ENCODE assay signal across 8 mouse cellular contexts in the genomic region with DNA sequence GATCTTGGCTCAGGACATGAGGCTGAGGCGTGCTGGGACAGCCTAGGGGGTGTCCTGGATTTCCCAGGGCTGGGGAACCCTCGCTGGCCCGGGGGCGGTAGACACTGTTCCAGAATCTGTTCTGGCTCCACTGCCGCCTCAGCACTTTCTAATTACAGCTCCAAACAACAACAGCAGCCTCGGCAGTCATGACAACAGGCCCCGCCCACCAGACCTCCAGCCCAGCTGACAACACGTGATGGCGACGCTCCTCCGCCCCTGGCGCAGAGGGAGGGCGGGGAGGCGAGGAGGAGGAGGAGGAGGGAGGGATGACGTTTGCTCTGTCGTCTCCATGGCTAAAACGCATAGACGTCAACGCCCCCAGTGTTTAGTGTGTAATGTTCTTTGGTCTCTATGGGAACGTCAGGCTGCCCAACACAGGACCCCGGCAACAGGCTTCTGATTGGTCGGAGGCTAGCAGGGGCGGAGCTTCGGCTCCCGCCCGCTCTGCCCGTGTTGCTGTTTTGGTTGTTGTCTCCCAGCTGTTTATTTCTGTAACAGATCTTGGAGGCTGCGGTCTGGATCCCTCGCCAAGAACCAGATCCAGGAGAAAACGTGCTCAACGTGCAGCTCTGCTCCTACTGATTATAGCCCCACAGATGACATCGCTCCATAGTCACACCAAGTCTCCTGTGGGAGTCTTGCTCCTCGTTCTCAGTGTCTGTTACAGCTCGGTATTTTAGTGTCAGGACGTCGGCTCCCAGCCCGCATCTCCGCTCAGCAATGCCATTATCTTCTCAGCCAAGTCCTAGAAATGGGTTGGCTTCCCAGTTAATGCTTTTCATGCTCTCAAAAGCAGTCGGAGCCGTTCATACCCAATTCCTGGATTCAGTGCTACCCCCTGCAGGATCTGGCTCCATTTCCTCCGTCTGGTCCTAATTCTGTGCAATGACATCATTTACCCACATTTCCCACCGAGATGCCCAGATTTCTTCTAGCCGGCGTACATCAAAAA. TPM values are rescaled to one million over a fixed set of nuclear protein-coding genes. Genes with fewer than 3 reads are reported as not detected.
A peak's percentile ranks its signal among the peaks of the same experiment; 100 is the strongest.
DNase-seq lines count a peak whose midpoint lies in the region; ATAC-seq and TF ChIP-seq lines count a peak whose summit lies in the region.

No protein-coding gene starts in this region.

- peak overlapping the region; percentile 66 for H3K4me3 ChIP-seq in E14TG2a.4 (replicated peaks; ENCODE audit: low read length)
- H3K4me3 ChIP-seq in forebrain, embryonic 13.5 days = peak overlapping the region; percentile 49
- peak overlapping the region; percentile 49 for H3K4me3 ChIP-seq in neural tube, embryonic 15.5 days (replicated peaks)

- intact Hi-C loops in heart, postnatal 14 days (cut with DNase I) = loop anchor here (1.0 to 2.0 kb wide), 2 partner anchors 15 to 19 kb away; no protein-coding TSS in a partner anchor

- no peaks in the 10 kb centered on the region for H3K27me3 ChIP-seq in E14TG2a.4 (ENCODE audit: insufficient read depth, low read length)
- H3K27me3 ChIP-seq in forebrain, embryonic 13.5 days = no peaks in the 10 kb centered on the region
- H3K27me3 ChIP-seq in neural tube, embryonic 15.5 days (replicated peaks) = no peaks in the 10 kb centered on the region

- peaks cover 77% of the 10 kb centered on the region for H3K4me1 ChIP-seq in E14TG2a.4 (replicated peaks; ENCODE audit: low read depth, low read length)
- H3K4me1 ChIP-seq in forebrain, embryonic 13.5 days = peaks cover 25% of the 10 kb centered on the region
- H3K4me1 ChIP-seq in neural tube, embryonic 15.5 days = peaks cover 32% of the 10 kb centered on the region

- TF ChIP-seq CTCF in E14TG2a.4 (conservative IDR thresholded peaks at IDR 0.05; ENCODE audit: low read length) = no peak

- DNase-seq in c-Kit-positive CD71-positive TER-119-positive erythroid progenitor cells, embryonic 14.5 days (ENCODE audit: low spot score) = peak; percentile 97
- DNase-seq in heart, postnatal 14 days = peak; percentile 98
- DNase-seq in layer of hippocampus, adult 11-12 months (ENCODE audit: low spot score) = peak; percentile 97
- DNase-seq in lung, adult 18-20 months = peak; percentile 98 to 99
- DNase-seq in testis, postnatal 14 days (ENCODE audit: low spot score) = peak; percentile 93

- peak overlapping the region; percentile 82 for H3K4me2 ChIP-seq in forebrain, embryonic 13.5 days
- peak overlapping the region; percentile 80 for H3K4me2 ChIP-seq in neural tube, embryonic 15.5 days

- no peaks in the 10 kb centered on the region for H3K9me3 ChIP-seq in E14TG2a.4 (ENCODE audit: low read length)
- no peaks in the 10 kb centered on the region for H3K9me3 ChIP-seq in forebrain, embryonic 13.5 days (replicated peaks)
- no peaks in the 10 kb centered on the region for H3K9me3 ChIP-seq in neural tube, embryonic 15.5 days (replicated peaks)

- no peaks in the 10 kb centered on the region for H3K36me3 ChIP-seq in E14TG2a.4 (ENCODE audit: insufficient read depth, low read length)
- H3K36me3 ChIP-seq in forebrain, embryonic 13.5 days (ENCODE audit: poor library complexity, severe bottlenecking) = no peaks in the 10 kb centered on the region
- H3K36me3 ChIP-seq in neural tube, embryonic 15.5 days = no peaks in the 10 kb centered on the region

- peak overlapping the region; percentile 86 for H3K27ac ChIP-seq in forebrain, embryonic 13.5 days
- H3K27ac ChIP-seq in neural tube, embryonic 15.5 days (replicated peaks) = peak overlapping the region; percentile 97

- peak overlapping the region; percentile 68 for H3K9ac ChIP-seq in forebrain, embryonic 13.5 days
- H3K9ac ChIP-seq in neural tube, embryonic 15.5 days (replicated peaks) = peak overlapping the region; percentile 66

- peak; percentile 99 for ATAC-seq in forebrain, embryonic 13.5 days
- peak; percentile 99 for ATAC-seq in neural tube, embryonic 15.5 days (ENCODE audit: low FRiP score)

- 1% methylated on average over 43 of the region's 44 CpGs for WGBS in forebrain, embryonic 13.5 days
- 2% methylated on average over 44 of the region's 44 CpGs for WGBS in neural tube, embryonic 15.5 days

RNA-seq across cellular contexts. Expression of a gene that starts 18.3 kb away (rescaled TPM):
- polyA plus RNA-seq in forebrain, embryonic 13.5 days (2015; fragmentation: Nextera tagmentation; extraction: Ambion mirVana) = 1.1 and 1.2 TPM in 2 replicates
- 1 to 10 TPM; 4.3 to 5.0 TPM for total RNA-seq in heart, postnatal 14 days (2021)
- polyA plus RNA-seq in neural tube, embryonic 15.5 days (2015; fragmentation: Nextera tagmentation; extraction: Ambion mirVana) = 5.7 and 6.0 TPM in 2 replicates

Comparison
In these comparisons a context has a peak if more than half of its experiments do, and no peak if none do; other contexts are left out.
1. Peak in every context shown above with its lines: DNase-seq, ATAC-seq, H3K4me3 ChIP-seq and H3K27ac ChIP-seq.